ENCODE assay signal across 8 mouse cellular contexts in genomic region chr1:54438340-54439079, GRCm38 (mm10). TPM values are rescaled to one million over a fixed set of nuclear protein-coding genes. Genes with fewer than 3 reads are reported as not detected.
A peak's percentile ranks its signal among the peaks of the same experiment; 100 is the strongest.
DNase-seq lines count a peak whose midpoint lies in the region; ATAC-seq and TF ChIP-seq lines count a peak whose summit lies in the region.

TSS of gene Gtf3c3 (minus strand) at chr1:54438971.

- ATAC-seq in G1E (ENCODE audit: extremely low read depth, insufficient number of reproducible peaks, low FRiP score, poor library complexity, severe bottlenecking), result peak; percentile 99
- ATAC-seq in forebrain, postnatal 0 days, result peak; percentile 100
- peak; percentile 94 to 95 for ATAC-seq in hematopoietic stem cell, adult 5-6 weeks (replicated peaks in 1 of 2; ENCODE audit: insufficient read depth in 1 of 2, low FRiP score in 2 of 2, low TSS enrichment in 1 of 2, low read depth in 1 of 2, poor library complexity in 2 of 2, severe bottlenecking in 2 of 2)
- ATAC-seq in lung, embryonic 16.5 days (ENCODE audit: low read depth), result peak; percentile 99

- peak within 1 kb of the TSS; percentile 45; the same call in 1 of the 2 replicates for H3K27ac ChIP-seq in forebrain, postnatal 0 days (ENCODE audit: low read depth, low read length)
- no peak within 1 kb of the TSS for H3K27ac ChIP-seq in lung, embryonic 16.5 days (ENCODE audit: low read length)

- peak within 1 kb of the TSS; percentile 75 for H3K4me3 ChIP-seq in G1E (ENCODE audit: low read depth, low read length)
- H3K4me3 ChIP-seq in forebrain, postnatal 0 days (ENCODE audit: low read depth, low read length), result peak within 1 kb of the TSS; percentile 79
- H3K4me3 ChIP-seq in lung, embryonic 16.5 days (ENCODE audit: low read length), result peak within 1 kb of the TSS; percentile 70

- peak within 1 kb of the TSS; percentile 61 for H3K4me2 ChIP-seq in forebrain, postnatal 0 days (ENCODE audit: low read depth)
- peak within 1 kb of the TSS; percentile 79 for H3K4me2 ChIP-seq in lung, embryonic 16.5 days (ENCODE audit: low read depth, low read length)

- TF ChIP-seq CTCF in G1E (IDR thresholded peaks at IDR 0.05; ENCODE audit: low read depth, low read length), result no peak
- TF ChIP-seq CTCF in forebrain, postnatal 0 days (IDR thresholded peaks at IDR 0.05; ENCODE audit: low read depth), result no peak

- H3K4me1 ChIP-seq in G1E (ENCODE audit: insufficient read depth, low read depth, low read length), result peaks cover 19% of the 10 kb centered on the region
- H3K4me1 ChIP-seq in forebrain, postnatal 0 days (ENCODE audit: insufficient read depth), result peaks cover 15% of the 10 kb centered on the region
- peaks cover 2% of the 10 kb centered on the region; the same call in 1 of the 2 replicates for H3K4me1 ChIP-seq in lung, embryonic 16.5 days (replicated peaks; ENCODE audit: control insufficient read depth, insufficient read depth, low read length)

- peak within 1 kb of the TSS; percentile 81 for H3K9ac ChIP-seq in forebrain, postnatal 0 days
- H3K9ac ChIP-seq in lung, embryonic 16.5 days (ENCODE audit: low read length), result peak within 1 kb of the TSS; percentile 91

- H3K9me3 ChIP-seq in G1E (replicated peaks), result no peaks in the 10 kb centered on the region
- no peaks in the 10 kb centered on the region for H3K9me3 ChIP-seq in forebrain, postnatal 0 days (ENCODE audit: low read length)
- no peaks in the 10 kb centered on the region for H3K9me3 ChIP-seq in lung, embryonic 16.5 days (ENCODE audit: control insufficient read depth, low read length)

- H3K36me3 ChIP-seq in G1E (replicated peaks), result peaks cover 26% of the 10 kb centered on the region
- peaks cover 2% of the 10 kb centered on the region; the same call in 1 of the 2 replicates for H3K36me3 ChIP-seq in forebrain, postnatal 0 days (ENCODE audit: insufficient read depth)
- H3K36me3 ChIP-seq in lung, embryonic 16.5 days (ENCODE audit: control insufficient read depth, insufficient read depth, low read length), result no peaks in the 10 kb centered on the region

- 2% methylated on average over 39 of the region's 39 CpGs for WGBS in forebrain, postnatal 0 days
- WGBS in lung, embryonic 16.5 days, result 3% methylated on average over 39 of the region's 39 CpGs

- DNase-seq in G1E (ENCODE audit: low spot score), result peak; percentile 85
- peak; percentile 63 to 87 for DNase-seq in cerebellum, adult 18-20 months
- DNase-seq in forebrain, postnatal 0 days, result peak; percentile 88
- DNase-seq in layer of hippocampus, adult 9-10 months (ENCODE audit: low spot score), result peak; percentile 38
- DNase-seq in ovary, postnatal 10 days (ENCODE audit: low spot score), result peak; percentile 73
- DNase-seq in thymus, postnatal 10 days (ENCODE audit: low spot score in 2 of 2), result peak; percentile 56 to 80

- H3K27me3 ChIP-seq in G1E (ENCODE audit: insufficient read depth, low read length), result peaks cover 3% of the 10 kb centered on the region; the same call in 1 of the 2 replicates
- H3K27me3 ChIP-seq in forebrain, postnatal 0 days (ENCODE audit: insufficient read depth, low read length), result no peaks in the 10 kb centered on the region
- H3K27me3 ChIP-seq in lung, embryonic 16.5 days (ENCODE audit: control insufficient read depth, insufficient read depth, low read depth, low read length), result no peaks in the 10 kb centered on the region

RNA-seq across cellular contexts. Expression of gene Gtf3c3, which starts in this region (rescaled TPM):
- total RNA-seq in G1E (2014; fragmentation: Nextera tagmentation) (48.6 and 53.1 TPM in 2 replicates), G1E (2017) (67.1 and 77.9 TPM in 2 replicates)
- polyA plus RNA-seq in G1E (2012), result 1.5 and 2.7 TPM in 2 replicates
- 33.4 and 33.8 TPM in 2 replicates for total RNA-seq in forebrain, postnatal 0 days (2014; rRNA removed)
- polyA plus RNA-seq in forebrain, postnatal 0 days (2015; fragmentation: Nextera tagmentation; extraction: Ambion mirVana), result 10.9 and 15.9 TPM in 2 replicates
- 33.8 and 36.4 TPM in 2 replicates for total RNA-seq in hematopoietic stem cell, adult 5-6 weeks (2017)
- polyA plus RNA-seq in lung, embryonic 16.5 days (2015; fragmentation: Nextera tagmentation; extraction: Ambion mirVana), result 23.7 and 24.5 TPM in 2 replicates

Comparison
In these comparisons a context has a peak if more than half of its experiments do, and no peak if none do; other contexts are left out.
1. DNase-seq: peak in every context shown above with its lines; median percentile 88 in forebrain, postnatal 0 days; 85 in G1E; 75 in cerebellum, adult 18-20 months; 73 in ovary, postnatal 10 days; 68 in thymus, postnatal 10 days; 38 in layer of hippocampus, adult 9-10 months.